ENCODE assay signal across 2 mouse cellular contexts in the genomic region with DNA sequence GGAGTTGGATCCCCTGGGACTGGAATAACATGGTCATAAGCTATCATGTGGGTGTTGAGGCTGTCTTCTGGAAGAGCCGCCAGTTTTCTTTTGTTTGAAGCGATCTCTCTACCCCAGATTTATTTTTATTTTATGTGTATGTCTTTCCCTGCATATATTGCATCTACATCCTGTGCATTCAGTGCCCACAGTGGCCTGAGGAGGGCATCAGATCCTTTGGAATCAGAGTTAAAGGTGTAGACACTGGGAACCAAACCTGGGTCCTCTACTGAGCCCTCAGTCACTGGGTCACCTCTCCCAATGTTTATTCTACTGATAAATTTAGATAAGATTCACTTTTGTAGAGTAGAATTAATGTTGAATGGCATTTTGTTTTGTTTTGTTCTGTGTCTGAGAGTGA.
TF ChIP-seq lines count a peak whose summit lies in the region.

No protein-coding gene starts in this region.

TF ChIP-seq in CH12.LX, 34 proteins besides CTCF, POLR2A, EP300 and RAD21:
- TF ChIP-seq MEF2A (IDR thresholded peaks at IDR 0.05; ENCODE audit: borderline replicate concordance, low read depth, low read length) (no peak), MYC (IDR thresholded peaks at IDR 0.05; ENCODE audit: low read depth, low read length) (no peak), TCF12 (IDR thresholded peaks at IDR 0.05; ENCODE audit: low read depth, low read length) (no peak), SIN3A (IDR thresholded peaks at IDR 0.05; ENCODE audit: low read length) (no peak), IRF4 (IDR thresholded peaks at IDR 0.05; ENCODE audit: low read depth, low read length) (no peak), POLR2AphosphoS2 (IDR thresholded peaks at IDR 0.05; ENCODE audit: low read depth, low read length) (no peak), ELF1 (IDR thresholded peaks at IDR 0.05; ENCODE audit: low read depth, low read length) (no peak), ZKSCAN1 (IDR thresholded peaks at IDR 0.05; ENCODE audit: borderline replicate concordance, low read depth, low read length) (no peak), ZMIZ1 (IDR thresholded peaks at IDR 0.05; ENCODE audit: low read depth, low read length) (no peak), JUND (conservative IDR thresholded peaks at IDR 0.05; ENCODE audit: low read depth, low read length) (no peak), RCOR1 (conservative IDR thresholded peaks at IDR 0.05; ENCODE audit: low read depth, low read length) (no peak), ETS1 (conservative IDR thresholded peaks at IDR 0.05; ENCODE audit: low read depth, low read length) (no peak), ZC3H11A (IDR thresholded peaks at IDR 0.05; ENCODE audit: low read depth, low read length) (no peak), MAZ (IDR thresholded peaks at IDR 0.05; ENCODE audit: low read depth, low read length) (no peak), MAX (IDR thresholded peaks at IDR 0.05; ENCODE audit: low read length) (no peak), CHD2 (IDR thresholded peaks at IDR 0.05; ENCODE audit: low read length) (no peak), GABPA (IDR thresholded peaks at IDR 0.05; ENCODE audit: insufficient replicate concordance, low read depth, low read length) (no peak), UBTF (IDR thresholded peaks at IDR 0.05; ENCODE audit: low read depth, low read length) (no peak), E2F4 (IDR thresholded peaks at IDR 0.05; ENCODE audit: insufficient replicate concordance, low read depth, low read length) (no peak)
TF ChIP-seq in CH12.LX: peak in this region for 0.

TF ChIP-seq in MEL, 35 proteins besides CTCF, POLR2A, EP300 and RAD21:
- TF ChIP-seq SIN3A (IDR thresholded peaks at IDR 0.05; ENCODE audit: low read length) (no peak), SMC3 (IDR thresholded peaks at IDR 0.05; ENCODE audit: low read depth, low read length) (peak; percentile 39; the same call in 1 of the 2 replicates)
